Mouse (Mus musculus) kidney, postnatal 0 days (tissue): ENCODE data around the gene Kcna1. TPM values are rescaled to one million over a fixed set of nuclear protein-coding genes. Genes with fewer than 3 reads are reported as not detected.

Experiments used
- ATAC-seq: fragments of 200-750 bp; cut with Nextera tagmentation; replicated peaks from 2 replicates; pipeline ENCODE4 v1.8.0; 2017; ENCODE audit warnings: low read depth, moderate number of reproducible peaks, moderate TSS enrichment, moderate library complexity; ENCODE audit not compliant: low FRiP score
- DNase-seq: peaks from one replicate; pipeline ENCODE4 v3.0.0-alpha.2; 2016; ENCODE audit warnings: low spot score
- H3K27ac ChIP-seq: fragments of 300-500 bp; sonication (generic); 2 replicates; pipeline ENCODE4 v1.5.1; 2014; ENCODE audit warnings: mild to moderate bottlenecking
- H3K27me3 ChIP-seq: fragments of 300-500 bp; sonication (generic); 2 replicates; pipeline ENCODE4 v1.6.1; 2014; ENCODE audit warnings: low read length, mixed read lengths; ENCODE audit not compliant: insufficient read depth
- H3K36me3 ChIP-seq: fragments of 300-500 bp; sonication (generic); 2 replicates; pipeline ENCODE4 v1.6.1; 2014; ENCODE audit warnings: low read length, mixed read lengths; ENCODE audit not compliant: insufficient read depth
- H3K4me1 ChIP-seq: fragments of 300-500 bp; sonication (generic); replicated peaks from 2 replicates; pipeline ENCODE4 v1.6.1; 2014; ENCODE audit warnings: antibody characterized with exemption, low read length, mixed read lengths; ENCODE audit not compliant: insufficient read depth
- H3K4me2 ChIP-seq: fragments of 300-500 bp; sonication (generic); 2 replicates; pipeline ENCODE4 v1.6.1; 2014; ENCODE audit warnings: mild to moderate bottlenecking, low read length, moderate library complexity, mixed read lengths
- H3K4me3 ChIP-seq: fragments of 300-500 bp; sonication (generic); replicated peaks from 2 replicates; pipeline ENCODE4 v1.5.1; 2014; ENCODE audit warnings: low read depth, low read length
- H3K9ac ChIP-seq: fragments of 300-500 bp; sonication (generic); 2 replicates; pipeline ENCODE4 v1.6.1; 2014; ENCODE audit warnings: low read depth, low read length
- H3K9me3 ChIP-seq: fragments of 300-500 bp; sonication (generic); replicated peaks from 2 replicates; pipeline ENCODE4 v1.6.1; 2016; ENCODE audit warnings: low read length, inconsistent platforms, mixed read lengths
- CTCF ChIP-seq: IDR thresholded peaks from 2 replicates; pipeline ENCODE4 v1.5.1; 2016; ENCODE audit warnings: antibody characterized with exemption, low read depth, mild to moderate bottlenecking, moderate library complexity
- WGBS: fragments of 180-500 bp; shearing (Covaris S2); extraction: QIAGEN DNeasy Blood & Tissue Kit; methylation state at CpG from one replicate; pipeline ENCODE4 v1.1.7; 2014; 5-methylcytosine and 5-hydroxymethylcytosine counted together
- polyA plus RNA-seq: library from polyadenylated mRNA; unstranded; fragments of >200 nt; fragmentation: Nextera tagmentation; extraction: Ambion mirVana; gene quantifications from 2 replicates; pipeline ENCODE4 v1.2.1, GENCODE M21; 2015

Gene Kcna1
- polyA plus RNA-seq, 1 experiment from 2014 or later: 0.29 TPM

GRCm38 (mm10) chr6:126643341-126644055 lies 2.7 kb downstream of the Kcna1 start:
- no peak for TF ChIP-seq CTCF
- DNase-seq (no peak), ATAC-seq (0 out of 2 replicates have a peak, but pooled peaks have one; percentile 31)
- Histone ChIP-seq H3K27ac (no peak overlapping the region), H3K4me2 (peak overlapping the region; percentile 90), H3K27me3 (peaks cover 49% of the 10 kb centered on the region), H3K9me3 (no peaks in the 10 kb centered on the region), H3K4me3 (peak overlapping the region; percentile 39), H3K4me1 (peaks cover 29% of the 10 kb centered on the region), H3K36me3 (no peaks in the 10 kb centered on the region), H3K9ac (no peak overlapping the region)
- 1% methylated on average over 22 of the region's 25 CpGs for WGBS

GRCm38 (mm10) chr6:126642856-126643321 lies 3.3 kb downstream of the Kcna1 start:
- peak overlapping the region; percentile 90 for H3K4me2 ChIP-seq
- ATAC-seq: no peak
- H3K9ac ChIP-seq: no peak overlapping the region
- no peak overlapping the region for H3K27ac ChIP-seq
- H3K9me3 ChIP-seq: no peaks in the 10 kb centered on the region
- no peaks in the 10 kb centered on the region for H3K36me3 ChIP-seq
- peak; percentile 52 for TF ChIP-seq CTCF
- DNase-seq: peak; percentile 70
- WGBS: 2% methylated on average over 36 of the region's 36 CpGs
- peaks cover 49% of the 10 kb centered on the region for H3K27me3 ChIP-seq
- peaks cover 29% of the 10 kb centered on the region for H3K4me1 ChIP-seq
- peak overlapping the region; percentile 39 for H3K4me3 ChIP-seq

GRCm38 (mm10) chr6:126628451-126628850 lies 17.7 kb downstream of the Kcna1 start:
- no peak for TF ChIP-seq CTCF
- DNase-seq (no peak), ATAC-seq (no peak)
- Histone ChIP-seq H3K4me1 (no peaks in the 10 kb centered on the region), H3K36me3 (no peaks in the 10 kb centered on the region), H3K9ac (no peak overlapping the region), H3K4me3 (no peak overlapping the region), H3K27ac (no peak overlapping the region), H3K4me2 (no peak overlapping the region), H3K9me3 (no peaks in the 10 kb centered on the region), H3K27me3 (no peaks in the 10 kb centered on the region)
- WGBS: 74% methylated on average over 7 of the region's 7 CpGs

GRCm38 (mm10) chr6:126618455-126618854 lies 27.7 kb downstream of the Kcna1 start:
- H3K27me3 ChIP-seq: no peaks in the 10 kb centered on the region
- WGBS: 75% methylated on average over 4 of the region's 4 CpGs
- TF ChIP-seq CTCF: no peak

GRCm38 (mm10) chr6:126610746-126611145 lies 35.4 kb downstream of the Kcna1 start:
- DNase-seq (no peak), ATAC-seq (no peak)
- H3K27me3 ChIP-seq: no peaks in the 10 kb centered on the region
- H3K36me3 ChIP-seq: no peaks in the 10 kb centered on the region
- H3K27ac ChIP-seq: no peak overlapping the region
- H3K9ac ChIP-seq: no peak overlapping the region
- H3K4me3 ChIP-seq: no peak overlapping the region
- H3K4me2 ChIP-seq: no peak overlapping the region
- 76% methylated on average over 4 of the region's 4 CpGs for WGBS
- TF ChIP-seq CTCF: no peak
- H3K9me3 ChIP-seq: no peaks in the 10 kb centered on the region
- H3K4me1 ChIP-seq: no peaks in the 10 kb centered on the region

More at GRCm38 (mm10) chr6:126618455-126618854, 27.7 kb downstream of the Kcna1 start:
- no peak overlapping the region for H3K27ac ChIP-seq
- H3K4me3 ChIP-seq: no peak overlapping the region
- DNase-seq (no peak), ATAC-seq (no peak)
- no peaks in the 10 kb centered on the region for H3K4me1 ChIP-seq
- H3K9ac ChIP-seq: no peak overlapping the region
- H3K4me2 ChIP-seq: no peak overlapping the region
- H3K9me3 ChIP-seq: no peaks in the 10 kb centered on the region
- H3K36me3 ChIP-seq: no peaks in the 10 kb centered on the region

GRCm38 (mm10) chr6:126609193-126609947 lies 36.8 kb downstream of the Kcna1 start:
- Histone ChIP-seq H3K36me3 (no peaks in the 10 kb centered on the region), H3K4me1 (no peaks in the 10 kb centered on the region), H3K9ac (no peak overlapping the region), H3K9me3 (no peaks in the 10 kb centered on the region), H3K4me2 (no peak overlapping the region), H3K27ac (no peak overlapping the region), H3K4me3 (no peak overlapping the region), H3K27me3 (no peaks in the 10 kb centered on the region)
- DNase-seq: no peak
- TF ChIP-seq CTCF: no peak
- ATAC-seq: no peak
- WGBS: 70% methylated on average over 17 of the region's 17 CpGs
